Mouse (Mus musculus) olfactory bulb, adult 2 months (tissue): ENCODE measurements around the gene Aff2.

ENCODE experiments used
- CTCF ChIP-seq: fragments of 200-500 bp; IDR thresholded peaks from 2 replicates; pipeline ENCODE4 v1.5.1; 2012; ENCODE audit warnings: low read depth, mild to moderate bottlenecking, low read length, moderate library complexity; ENCODE audit not compliant: insufficient read depth
- POLR2A ChIP-seq: fragments of 200-500 bp; IDR thresholded peaks from 2 replicates; pipeline ENCODE4 v1.6.1; 2012; ENCODE audit warnings: mild to moderate bottlenecking, low read depth, low read length, moderate library complexity; ENCODE audit not compliant: insufficient read depth

DNA sequence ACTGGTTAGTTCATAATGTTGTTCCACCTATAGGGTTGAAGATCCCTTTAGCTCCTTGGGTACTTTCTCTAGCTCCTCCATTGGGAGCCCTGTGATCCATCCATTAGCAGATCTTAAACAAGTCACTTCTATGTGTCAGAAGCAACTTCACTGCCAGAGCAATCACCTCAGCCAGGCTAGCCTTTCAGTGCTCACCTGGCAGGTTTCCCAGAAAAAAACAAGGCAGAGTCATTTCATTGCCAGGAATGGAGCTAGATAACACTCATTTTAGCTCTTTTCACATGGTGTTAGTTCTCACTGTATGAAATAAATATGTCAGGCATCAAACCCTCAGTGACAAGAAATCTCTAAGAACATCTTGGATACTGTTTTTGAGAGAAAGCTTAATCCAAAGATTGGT lies 22.8 kb upstream of the Aff2 start:
- TF ChIP-seq CTCF (no peak), POLR2A (no peak)
